Mouse (Mus musculus) ZHBTc4 (cell line): ENCODE measurements around the gene Wnk2.

ENCODE experiments used
- DNase-seq: peaks from one replicate; pipeline ENCODE4 v3.0.0-alpha.2; 2011; ENCODE audit warnings: low read depth, low spot score

Wnk2 gene

DNA sequence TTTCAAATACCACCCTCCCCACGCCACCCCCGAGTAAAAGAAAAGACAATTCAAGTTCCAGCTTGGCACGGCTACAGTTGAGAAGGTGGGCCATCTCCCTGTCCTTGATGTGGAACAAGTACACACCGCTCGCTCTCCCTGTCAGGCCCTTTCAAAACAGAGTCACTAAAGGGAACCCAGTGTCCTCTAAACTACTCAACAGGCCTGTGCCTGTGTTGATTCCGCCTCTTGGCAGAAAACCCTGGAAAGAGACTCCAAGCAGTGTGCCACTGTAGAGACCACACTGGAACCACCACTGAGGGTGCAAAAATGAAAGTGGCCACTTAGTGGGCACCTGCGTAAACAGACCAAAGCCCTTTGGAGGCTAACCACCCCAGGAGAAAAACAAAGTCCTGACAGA, 4.5 kb downstream of the Wnk2 start:
- no peak for DNase-seq

DNA sequence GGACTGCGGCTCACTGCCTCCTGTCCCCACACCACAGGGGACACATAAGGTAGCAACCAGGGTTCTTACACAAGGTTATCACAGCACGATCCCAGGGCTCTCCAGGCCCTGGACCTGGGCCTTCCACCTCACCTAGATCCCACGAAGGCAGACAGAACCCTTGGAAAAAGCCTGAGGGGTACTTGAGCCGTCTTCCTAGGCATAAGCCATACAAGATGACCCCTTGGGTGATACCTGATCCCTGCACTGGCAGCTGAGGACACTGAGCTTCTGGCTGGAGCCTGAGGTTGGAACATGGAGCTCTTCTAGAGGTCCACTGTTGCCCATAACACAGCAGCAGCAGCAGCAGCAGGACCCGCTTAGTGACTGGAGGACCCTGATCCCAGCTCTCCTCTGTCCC, 5.4 kb downstream of the Wnk2 start:
- DNase-seq, result no peak

DNA sequence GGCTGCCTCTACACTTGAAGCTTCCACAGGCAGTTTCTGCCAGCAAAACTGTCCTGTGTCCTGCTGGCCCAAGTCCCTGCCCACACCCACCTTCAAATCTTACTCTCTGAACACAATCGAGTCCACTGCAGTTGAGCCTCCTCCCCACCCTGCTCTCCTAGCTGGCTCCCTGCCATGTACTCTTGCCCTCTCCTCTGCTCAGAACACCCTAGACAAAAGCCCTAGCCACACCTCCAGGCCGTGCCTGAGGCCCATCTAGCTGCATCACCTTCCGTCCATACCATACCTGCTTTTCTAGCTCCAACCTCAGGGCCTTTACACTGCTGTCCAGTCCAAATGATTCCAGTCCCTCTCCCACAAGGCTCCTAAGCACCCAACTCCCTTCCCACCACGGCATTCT, 7.2 kb downstream of the Wnk2 start:
- DNase-seq, result no peak

DNA sequence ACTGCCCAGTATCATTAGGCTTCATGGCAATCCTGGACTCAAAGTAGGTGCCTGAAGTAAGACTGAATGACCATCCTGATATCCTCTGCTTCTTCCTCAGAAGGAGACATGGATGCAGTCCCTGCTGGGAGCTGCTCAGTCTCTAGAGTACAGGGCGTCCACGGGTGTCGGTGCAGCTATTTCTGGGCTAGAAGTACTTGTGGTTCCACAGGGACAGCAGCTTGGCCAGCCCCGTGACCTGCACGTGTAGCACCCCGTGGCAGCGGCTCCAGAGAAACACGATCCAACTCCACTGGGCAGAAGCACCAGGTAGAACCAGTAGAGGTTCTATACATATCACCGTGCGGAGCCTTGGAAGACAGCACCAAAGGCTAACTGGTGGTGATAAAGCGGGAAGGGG, 13.3 kb downstream of the Wnk2 start:
- DNase-seq, result no peak

DNA sequence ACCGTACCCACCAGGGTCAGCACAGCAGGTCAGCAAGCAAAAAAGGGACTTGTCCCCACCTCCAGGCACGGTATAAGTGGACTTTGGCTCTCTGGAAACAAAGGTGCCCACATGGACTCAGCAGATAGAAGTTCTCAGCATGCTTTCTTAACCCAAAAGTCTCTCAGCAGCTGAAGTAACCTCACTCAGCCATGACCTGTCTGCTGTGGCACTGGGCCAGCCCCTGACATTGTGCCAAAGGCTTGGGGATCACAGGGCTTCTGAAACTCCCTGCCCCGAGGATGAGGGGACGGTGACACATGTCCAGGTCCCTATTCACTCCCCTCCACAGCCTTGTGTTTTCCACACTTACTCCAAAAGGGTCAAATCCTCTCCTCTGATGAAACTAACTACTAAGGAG, 14.7 kb downstream of the Wnk2 start:
- DNase-seq, result no peak

DNA sequence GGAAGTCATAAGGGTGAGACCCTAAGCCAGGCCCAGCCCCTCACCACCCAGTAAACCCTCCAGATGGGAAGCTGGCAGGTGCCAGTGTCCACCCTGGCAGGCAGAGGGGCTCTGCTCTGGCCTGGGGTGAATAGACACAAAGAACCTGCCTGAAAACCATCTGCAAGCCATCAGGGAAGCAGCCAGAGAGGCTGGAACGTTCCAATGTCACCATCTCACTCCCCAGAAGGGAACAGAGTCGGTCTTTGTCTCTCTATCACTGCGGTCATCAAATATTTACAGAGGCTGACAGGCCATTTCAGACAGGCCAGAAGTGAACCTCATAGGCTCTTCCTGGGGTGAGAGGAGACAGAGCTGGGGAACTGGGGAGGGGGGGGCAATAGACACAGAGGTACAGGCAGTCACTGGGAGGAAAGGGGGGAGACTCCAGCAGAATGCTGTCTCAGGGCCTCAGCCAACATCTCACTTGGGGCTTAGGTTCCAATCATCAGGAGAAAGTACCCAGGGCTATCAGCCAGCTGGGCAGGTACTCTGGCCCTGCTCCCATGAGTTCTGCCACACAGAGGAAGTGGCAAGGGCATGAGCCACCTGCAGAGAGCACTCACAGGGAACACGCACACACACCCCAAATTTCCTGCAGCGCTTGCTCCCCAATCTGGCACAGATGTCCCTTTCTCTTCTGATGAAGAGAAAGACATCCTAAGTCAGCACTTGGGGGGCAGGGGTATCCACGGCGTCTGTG, 15.7 kb downstream of the Wnk2 start:
- DNase-seq, result no peak

DNA sequence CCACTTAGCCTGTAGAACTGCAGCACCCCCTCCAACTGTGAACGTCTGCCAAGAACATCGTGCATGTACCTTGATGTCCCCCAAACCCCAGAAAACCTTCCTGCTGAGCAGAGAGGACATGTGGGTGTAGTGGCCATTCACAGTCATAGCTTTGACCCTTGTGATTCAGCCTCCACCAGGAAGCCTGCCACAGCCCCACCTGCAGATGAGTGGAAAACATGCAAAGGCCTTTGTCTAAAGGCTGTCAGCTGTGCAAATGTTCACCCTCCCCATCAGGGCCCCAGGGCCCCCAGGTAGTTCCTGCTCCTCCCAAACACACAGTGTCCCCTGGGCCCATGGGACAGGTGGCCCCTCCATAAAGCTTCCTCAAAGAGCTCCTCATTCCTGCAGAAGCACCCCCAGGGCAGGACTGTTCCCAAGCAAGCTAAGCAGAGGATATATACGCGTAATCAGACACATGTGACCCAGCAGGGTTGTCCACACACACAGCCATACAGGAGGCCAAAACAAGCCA, 16.4 kb downstream of the Wnk2 start:
- DNase-seq, result no peak

DNA sequence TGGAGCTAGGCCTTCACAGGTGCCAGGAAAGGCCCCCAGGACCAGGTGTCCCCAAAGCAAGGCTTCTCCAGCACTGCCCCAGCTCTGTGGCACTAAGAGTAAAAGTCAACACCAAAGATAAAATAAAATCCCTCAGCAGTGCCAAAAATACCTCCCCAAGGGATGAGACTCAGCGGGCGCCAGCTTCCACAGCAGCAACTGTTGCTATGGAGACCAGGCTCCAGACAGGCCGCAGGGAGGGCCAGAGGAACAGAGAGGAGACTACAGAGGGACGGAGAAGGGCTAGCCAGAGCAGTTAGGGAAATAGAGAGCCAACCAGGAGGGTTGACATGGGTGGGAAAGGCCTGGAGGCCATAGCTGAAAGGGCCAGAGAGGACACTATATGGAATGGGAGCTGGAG, 18.0 kb downstream of the Wnk2 start:
- no peak for DNase-seq

DNA sequence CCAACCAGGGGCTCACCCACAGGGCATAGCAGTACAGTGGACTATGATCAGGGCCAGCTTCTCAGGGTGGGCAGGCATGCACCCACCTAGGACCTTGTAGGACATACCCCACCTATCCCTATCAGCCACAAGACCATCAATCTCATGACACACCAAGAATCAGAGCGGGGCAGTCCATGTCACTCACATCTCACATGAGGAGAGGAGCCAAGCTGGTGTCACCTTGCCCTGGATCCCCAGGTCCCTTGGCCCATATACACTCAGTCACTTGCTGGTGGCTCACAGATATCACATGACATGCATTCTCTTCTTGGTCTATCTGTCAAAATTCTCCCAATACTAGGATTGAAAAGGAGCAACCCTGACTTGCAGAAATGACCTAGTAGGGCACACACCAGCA, 18.7 kb downstream of the Wnk2 start:
- no peak for DNase-seq

DNA sequence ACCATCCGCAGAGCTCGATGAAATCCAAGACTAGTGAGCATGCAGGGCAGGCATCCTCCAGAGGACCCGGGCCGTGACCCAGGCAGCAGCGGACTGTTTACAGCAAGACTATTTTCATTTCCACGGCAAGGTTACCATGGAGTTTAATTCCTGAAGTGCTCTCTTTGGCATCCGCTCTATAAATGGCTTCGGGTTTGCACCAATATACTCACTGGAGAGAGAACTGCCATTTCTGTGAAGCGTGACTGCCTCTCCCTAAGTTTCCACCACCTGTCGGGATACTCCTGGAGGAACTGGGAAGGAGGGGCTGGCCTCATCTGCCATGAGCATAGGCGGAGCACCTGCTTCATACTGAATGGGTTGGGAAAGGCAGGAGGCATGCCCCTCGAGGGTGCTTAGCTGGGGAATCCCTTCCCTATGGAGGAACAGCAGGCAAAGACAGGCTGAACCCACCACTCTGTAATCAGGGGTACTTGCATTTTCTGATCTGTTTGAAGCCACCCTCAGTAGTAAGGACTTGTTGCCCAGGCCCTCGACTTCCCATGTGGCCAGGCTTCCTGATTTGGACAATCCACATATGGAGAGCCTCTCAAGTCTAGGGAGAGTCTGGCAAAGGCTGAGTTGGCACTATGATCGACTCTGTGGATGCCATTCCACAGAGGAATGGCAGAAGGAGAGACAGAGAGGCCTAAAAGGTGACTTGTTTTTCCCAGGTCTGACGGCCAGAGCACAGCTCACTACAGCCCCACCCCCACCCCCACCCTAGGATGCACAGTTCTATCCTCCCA, 19.8 kb downstream of the Wnk2 start:
- DNase-seq, result no peak

DNA sequence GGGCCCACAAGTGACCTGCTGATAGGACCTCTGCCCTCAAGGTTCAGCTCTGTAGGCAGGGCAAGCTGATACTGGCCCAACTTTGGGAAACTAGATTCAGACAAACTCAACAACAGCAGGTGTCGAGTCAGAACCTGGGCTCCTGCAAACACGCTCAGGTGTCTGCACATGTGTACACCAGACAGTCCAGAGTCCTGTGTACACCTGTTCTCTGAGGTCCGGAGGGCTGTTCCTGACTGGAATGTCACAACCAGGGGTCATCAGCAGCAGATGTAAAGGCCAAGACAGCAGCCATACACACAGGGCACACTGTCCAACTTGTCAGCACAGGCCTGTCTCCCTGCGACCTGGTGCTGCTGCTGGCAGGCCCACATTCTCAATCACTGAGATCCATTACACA, 25.7 kb downstream of the Wnk2 start:
- no peak for DNase-seq

DNA sequence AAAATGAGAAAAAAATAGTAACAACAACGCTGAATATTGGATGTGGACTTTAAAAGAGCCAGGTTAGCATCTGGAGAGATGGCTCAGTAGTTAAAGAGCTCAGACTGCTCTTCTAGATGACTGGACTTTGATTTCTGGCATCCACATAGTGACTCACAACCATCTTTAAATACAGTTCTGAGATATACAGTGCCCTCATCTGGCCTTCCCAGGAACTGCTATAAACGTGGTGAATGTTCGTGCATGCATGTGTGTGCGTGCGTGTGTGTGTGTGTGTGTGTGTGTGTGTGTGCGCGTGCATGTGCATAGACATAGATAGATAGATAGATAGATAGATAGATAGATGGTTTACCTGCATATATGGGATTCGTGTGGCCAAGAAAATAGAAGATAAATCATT, 30.3 kb downstream of the Wnk2 start:
- DNase-seq, result peak; percentile 65

DNA sequence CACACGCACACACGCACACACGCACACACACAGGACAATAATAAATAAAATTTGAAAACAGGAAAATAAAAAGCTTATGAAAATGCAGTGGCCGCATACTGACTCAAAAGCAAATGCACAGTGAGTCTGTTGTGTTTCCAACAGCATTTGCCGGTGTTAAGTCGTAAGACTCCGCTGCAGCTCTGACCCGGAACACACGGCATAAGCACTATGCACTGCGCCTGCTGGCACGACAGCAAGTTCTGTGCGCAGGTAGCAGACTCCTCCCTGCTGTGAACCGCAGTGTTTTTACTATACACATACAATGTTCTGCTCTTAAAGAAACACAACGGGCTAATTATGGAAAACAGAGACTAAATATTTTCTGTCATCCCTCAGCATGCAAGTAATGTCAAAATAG, 32.9 kb downstream of the Wnk2 start:
- DNase-seq, result peak; percentile 10

DNA sequence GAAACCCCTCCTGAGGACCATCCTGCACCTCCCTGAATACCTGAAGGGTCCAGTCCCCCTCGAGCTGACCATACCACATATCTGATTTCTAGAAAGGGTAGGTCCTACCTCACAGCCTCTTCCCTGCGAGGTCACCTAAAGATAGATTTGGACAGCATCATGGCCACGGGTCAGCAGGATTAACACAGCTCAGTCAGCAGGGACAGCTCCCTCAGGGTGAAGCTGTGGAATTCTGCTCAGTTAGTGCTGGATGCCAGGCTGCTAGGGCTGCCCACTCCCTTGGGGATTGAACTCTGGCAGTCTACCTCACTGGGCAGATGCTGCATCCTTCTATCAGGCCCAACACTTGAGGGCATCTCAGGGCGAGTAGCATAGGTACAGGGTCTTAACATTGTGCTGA, 33.7 kb downstream of the Wnk2 start:
- no peak for DNase-seq

DNA sequence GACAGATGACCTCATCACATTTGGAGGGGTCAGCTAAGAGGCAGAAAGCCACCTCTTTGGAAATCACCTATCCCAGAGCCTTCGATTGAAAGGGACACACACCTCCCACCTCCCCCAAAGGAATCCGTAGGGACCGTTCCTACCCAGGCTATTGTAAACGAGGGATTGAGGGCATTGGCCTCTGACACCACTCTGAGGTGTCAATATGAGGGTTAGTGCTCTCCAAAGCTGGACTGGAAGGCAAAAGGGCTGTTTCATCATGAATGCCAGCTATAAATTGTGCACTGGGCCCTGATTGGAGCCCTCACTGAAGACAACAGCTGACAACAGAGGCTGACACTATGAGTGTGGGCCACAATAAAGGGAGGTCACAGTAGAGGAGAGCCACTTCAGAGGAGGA, 34.5 kb downstream of the Wnk2 start:
- no peak for DNase-seq

DNA sequence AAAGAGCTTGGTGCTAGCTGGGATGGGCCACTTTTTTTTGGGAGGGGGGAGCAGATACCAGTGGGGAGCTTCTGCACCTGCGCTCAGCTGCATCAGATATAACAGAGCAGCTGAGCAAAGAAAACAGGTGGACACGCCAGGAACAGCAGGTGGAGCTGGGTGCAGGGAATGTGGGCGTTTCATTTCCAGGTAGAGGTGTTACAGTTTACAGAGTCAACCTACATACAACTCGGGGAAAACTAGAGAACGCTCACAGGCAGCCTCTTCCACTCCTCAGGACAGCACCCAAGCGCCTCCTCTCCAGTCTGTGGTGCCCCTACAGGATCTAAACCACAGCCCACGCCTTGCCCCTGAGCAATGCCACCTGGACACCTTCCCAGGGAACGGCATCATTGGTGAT, 35.2 kb downstream of the Wnk2 start:
- DNase-seq, result no peak

DNA sequence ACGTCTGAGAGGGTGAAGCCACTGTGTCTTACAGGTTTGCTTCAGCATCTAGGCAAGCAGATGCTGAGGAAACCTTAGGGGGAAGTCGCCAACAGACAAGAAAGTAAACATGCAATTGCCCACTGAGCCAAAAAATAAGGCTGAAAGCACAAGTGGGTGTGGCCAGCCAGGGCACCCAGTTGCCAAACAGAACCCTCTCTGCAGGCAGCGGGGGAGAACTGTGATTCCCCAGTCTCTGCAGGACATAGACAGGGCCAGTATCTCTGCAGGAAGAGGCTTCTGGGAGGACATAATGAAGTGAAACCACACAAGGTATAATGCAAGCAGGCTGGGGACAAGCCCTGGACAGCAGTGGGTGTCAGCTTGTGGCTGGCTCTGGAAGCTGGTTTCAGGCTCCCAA, 38.1 kb downstream of the Wnk2 start:
- no peak for DNase-seq

DNA sequence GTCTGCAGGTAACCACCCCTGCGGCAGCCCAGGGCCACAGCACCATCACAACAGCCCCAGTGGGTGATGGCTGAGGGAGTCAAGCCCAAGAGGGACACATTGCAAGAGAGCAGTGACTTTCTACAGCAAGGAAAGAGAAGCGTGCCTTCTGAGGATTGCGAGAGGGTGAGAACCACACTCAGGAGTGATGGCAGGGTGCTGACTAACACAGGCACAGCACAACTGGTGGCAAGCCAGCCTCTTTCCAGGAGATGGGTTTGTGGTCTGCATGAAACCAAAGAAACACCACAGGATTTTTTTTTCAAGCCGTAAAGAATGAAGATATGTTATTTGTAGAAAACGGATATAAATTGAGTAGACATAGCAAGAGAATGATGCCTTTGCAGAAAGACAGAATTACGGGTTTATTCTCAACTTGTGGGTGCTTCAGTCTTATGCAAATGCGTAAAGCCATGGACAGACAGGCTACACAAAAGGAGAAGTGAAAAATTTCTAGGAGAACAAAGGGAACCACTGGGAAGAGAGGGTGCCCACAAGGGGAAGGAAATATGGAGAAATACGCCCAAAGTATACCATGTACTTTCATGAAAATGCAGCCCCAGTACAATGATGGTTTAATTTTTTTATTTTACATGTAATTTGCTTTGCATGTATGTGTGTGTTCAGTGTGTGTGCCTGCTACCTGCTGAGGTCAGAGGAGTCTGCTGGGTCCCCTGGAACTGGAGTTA, 39.5 kb downstream of the Wnk2 start:
- DNase-seq, result no peak

DNA sequence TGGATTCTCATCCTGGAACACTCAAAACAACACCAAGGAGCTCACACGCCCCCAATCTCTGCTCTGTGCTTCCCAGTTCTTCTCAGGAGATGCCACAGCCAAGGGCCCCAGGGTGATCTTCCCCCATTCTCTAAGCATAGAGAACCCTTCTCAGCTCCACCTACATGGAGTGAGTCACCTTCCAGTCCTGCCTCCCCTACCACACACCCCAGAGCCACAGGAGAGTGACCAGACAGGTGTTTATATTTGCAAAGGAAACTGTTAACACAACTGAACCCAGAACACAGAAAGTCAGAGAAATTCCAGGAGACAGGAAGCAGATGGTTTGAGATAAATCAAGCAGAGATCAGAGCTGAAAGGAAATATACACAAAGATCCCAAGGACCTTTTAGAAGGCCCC, 43.9 kb downstream of the Wnk2 start:
- DNase-seq, result no peak

DNA sequence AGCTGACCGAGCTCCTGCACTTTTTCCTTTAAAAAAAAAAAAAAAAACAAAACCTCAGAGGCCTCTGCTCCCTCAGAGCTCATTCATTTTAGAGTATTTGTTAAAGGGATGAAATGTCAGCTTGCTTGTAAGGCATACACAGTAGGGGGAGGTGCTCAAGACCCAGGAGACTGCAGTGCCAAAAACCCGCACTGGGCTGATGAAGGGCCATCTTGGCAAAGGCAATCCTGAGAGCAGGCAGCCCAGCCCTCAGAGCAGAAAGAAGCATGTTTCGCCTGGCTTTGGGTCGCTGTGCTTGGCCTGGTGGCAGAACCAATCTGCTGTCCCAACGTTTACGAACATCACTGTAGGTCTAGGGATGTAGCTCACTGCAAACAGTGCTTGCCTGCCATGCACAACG, 44.6 kb downstream of the Wnk2 start:
- no peak for DNase-seq

DNA sequence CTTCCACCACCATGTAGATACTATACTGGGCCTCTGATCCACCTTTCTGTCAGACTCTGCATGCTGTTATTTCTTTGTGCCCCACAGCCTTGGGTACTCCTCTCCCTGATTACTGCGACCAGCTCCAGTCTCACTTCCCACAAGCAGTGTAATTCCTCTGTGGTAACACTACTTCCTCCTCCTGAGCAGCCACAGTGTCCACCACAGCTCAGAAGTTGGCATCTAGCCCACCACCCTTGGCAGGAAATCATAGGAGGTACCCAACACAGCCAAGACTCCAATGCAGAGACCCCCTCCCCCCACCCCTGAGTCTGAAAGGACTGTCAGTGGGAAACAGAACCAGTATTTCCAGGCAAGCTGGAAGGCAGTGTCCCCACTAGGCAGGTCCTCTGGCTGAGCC, 47.4 kb downstream of the Wnk2 start:
- DNase-seq, result no peak

DNA sequence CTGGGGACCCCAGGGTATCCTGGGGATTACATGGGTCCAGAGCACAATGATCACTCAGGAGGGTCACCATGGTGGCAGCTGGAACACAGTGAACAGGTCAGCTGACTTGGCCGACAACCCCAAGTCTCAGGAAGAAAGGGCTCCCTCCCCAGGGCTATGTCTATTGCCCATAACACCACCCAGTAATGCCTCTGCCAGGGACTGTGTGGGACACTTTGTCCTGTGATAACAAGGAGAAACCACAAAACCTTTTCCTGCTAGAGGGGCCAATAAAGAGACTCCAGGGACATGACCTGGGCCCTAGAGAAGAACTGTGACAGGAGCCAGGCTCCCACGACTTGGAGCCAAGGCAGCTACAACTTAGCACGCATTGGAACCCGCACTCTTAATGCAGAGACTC, 51.0 kb downstream of the Wnk2 start:
- DNase-seq, result no peak

DNA sequence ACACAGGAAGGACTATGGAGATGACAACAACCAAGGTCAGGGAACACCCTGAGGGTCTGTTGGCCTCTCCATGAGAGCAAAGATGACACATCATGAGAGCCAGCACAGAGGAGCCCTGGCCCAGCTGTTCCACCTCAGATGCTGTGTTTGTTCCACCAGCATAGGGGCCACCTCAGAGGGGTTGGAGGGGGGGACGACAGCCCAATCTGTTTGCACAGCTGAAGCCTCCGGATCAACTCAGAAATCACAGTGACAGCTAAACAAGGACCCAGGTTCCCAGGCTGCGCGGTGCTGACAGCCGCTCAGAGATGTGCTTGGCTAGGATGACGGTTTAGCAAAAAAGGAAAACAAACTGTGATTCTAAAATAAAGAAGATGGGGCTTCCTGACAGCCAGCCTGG, 53.1 kb downstream of the Wnk2 start:
- no peak for DNase-seq
